Mouse (Mus musculus) neural tube, embryonic 13.5 days (tissue): ENCODE measurements around the gene Fut4. TPM values are rescaled to one million over a fixed set of nuclear protein-coding genes. Genes with fewer than 3 reads are reported as not detected.
"Not testable (repeated sequence)": the region's sequence is repeated elsewhere in the genome, so short reads cannot be mapped to it uniquely, and the experiment has no call there.

Experiments used
- ATAC-seq: fragments of 200-750 bp; cut with Nextera tagmentation; 2 replicates; pipeline ENCODE4 v1.8.0; 2017; ENCODE audit warnings: low read depth, mild to moderate bottlenecking, moderate TSS enrichment, moderate library complexity
- H3K27ac ChIP-seq: fragments of 300-500 bp; sonication (generic); replicated peaks from 2 replicates; pipeline ENCODE4 v1.5.1; 2015; ENCODE audit warnings: moderate library complexity, mild to moderate bottlenecking, inconsistent platforms
- H3K27me3 ChIP-seq: fragments of 300-500 bp; sonication (generic); 2 replicates; pipeline ENCODE4 v1.6.1; 2015; ENCODE audit warnings: mild to moderate bottlenecking, inconsistent platforms
- H3K36me3 ChIP-seq: fragments of 300-500 bp; sonication (generic); 2 replicates; pipeline ENCODE4 v1.6.1; 2015; ENCODE audit warnings: mild to moderate bottlenecking, inconsistent platforms
- H3K4me1 ChIP-seq: fragments of 300-500 bp; sonication (generic); replicated peaks from 2 replicates; pipeline ENCODE4 v1.6.1; 2015; ENCODE audit warnings: inconsistent platforms
- H3K4me2 ChIP-seq: fragments of 300-500 bp; sonication (generic); 2 replicates; pipeline ENCODE4 v1.6.1; 2015; ENCODE audit warnings: inconsistent platforms, mild to moderate bottlenecking, moderate library complexity
- H3K4me3 ChIP-seq: fragments of 300-500 bp; sonication (generic); 2 replicates; pipeline ENCODE4 v1.5.1; 2015; ENCODE audit warnings: mild to moderate bottlenecking, inconsistent platforms
- H3K9ac ChIP-seq: fragments of 300-500 bp; sonication (generic); 2 replicates; pipeline ENCODE4 v1.6.1; 2015; ENCODE audit warnings: moderate library complexity, mild to moderate bottlenecking, inconsistent platforms
- H3K9me3 ChIP-seq: fragments of 300-500 bp; sonication (generic); 2 replicates; pipeline ENCODE4 v1.6.1; 2016; ENCODE audit warnings: inconsistent platforms
- WGBS: fragments of 180-500 bp; shearing (Covaris S2); methylation state at CpG from one replicate; pipeline ENCODE4 v1.1.7; 2015; 5-methylcytosine and 5-hydroxymethylcytosine counted together
- polyA plus RNA-seq: library from polyadenylated mRNA; unstranded; fragments of >200 nt; fragmentation: Nextera tagmentation; extraction: Ambion mirVana; gene quantifications from 2 replicates; pipeline ENCODE4 v1.2.1, GENCODE M21; 2015

Fut4 gene
- polyA plus RNA-seq, 1 experiment from 2014 or later = 1.0 TPM

DNA sequence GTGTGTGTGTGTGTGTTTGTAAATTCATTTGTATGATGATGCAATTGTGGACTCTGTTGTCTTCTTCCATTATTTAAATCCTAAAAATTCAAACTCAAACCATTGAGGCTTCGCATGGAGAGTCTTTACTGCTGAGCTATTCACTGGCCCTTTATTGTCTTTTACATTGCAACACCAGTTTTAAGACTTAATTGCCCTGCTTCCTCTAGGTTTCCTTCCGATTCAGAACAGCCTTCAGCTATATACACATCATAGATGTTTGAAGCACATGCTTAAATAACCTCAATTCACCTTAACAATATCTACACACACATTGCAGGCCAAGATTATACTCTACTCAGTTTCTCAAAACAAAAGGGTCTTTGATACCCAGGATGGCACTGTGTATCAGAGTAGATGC is 31.8 kb downstream of the Fut4 start:
- Histone ChIP-seq H3K36me3 (no peaks in the 10 kb centered on the region), H3K4me3 (no peak overlapping the region), H3K27ac (no peak overlapping the region), H3K9me3 (no peaks in the 10 kb centered on the region), H3K4me2 (no peak overlapping the region), H3K27me3 (peaks cover 6% of the 10 kb centered on the region), H3K4me1 (0 out of 2 replicates have a peak, but pooled peaks cover 1% of the 10 kb centered on the region), H3K9ac (no peak overlapping the region)
- WGBS = 15% methylated on average over 2 of the region's 2 CpGs
- ATAC-seq = no peak

GRCm38 (mm10) chr9:14718332-14718691 is 33.9 kb downstream of the Fut4 start:
- ATAC-seq = no peak
- H3K27me3 ChIP-seq = peaks cover 6% of the 10 kb centered on the region; the same call in 1 of the 2 replicates
- no peaks in the 10 kb centered on the region for H3K36me3 ChIP-seq
- no peaks in the 10 kb centered on the region for H3K9me3 ChIP-seq
- no peak overlapping the region for H3K4me2 ChIP-seq
- no peak overlapping the region for H3K27ac ChIP-seq
- no peak overlapping the region for H3K4me3 ChIP-seq
- H3K9ac ChIP-seq = no peak overlapping the region
- 0 out of 2 replicates have a peak, but pooled peaks cover 9% of the 10 kb centered on the region for H3K4me1 ChIP-seq

DNA sequence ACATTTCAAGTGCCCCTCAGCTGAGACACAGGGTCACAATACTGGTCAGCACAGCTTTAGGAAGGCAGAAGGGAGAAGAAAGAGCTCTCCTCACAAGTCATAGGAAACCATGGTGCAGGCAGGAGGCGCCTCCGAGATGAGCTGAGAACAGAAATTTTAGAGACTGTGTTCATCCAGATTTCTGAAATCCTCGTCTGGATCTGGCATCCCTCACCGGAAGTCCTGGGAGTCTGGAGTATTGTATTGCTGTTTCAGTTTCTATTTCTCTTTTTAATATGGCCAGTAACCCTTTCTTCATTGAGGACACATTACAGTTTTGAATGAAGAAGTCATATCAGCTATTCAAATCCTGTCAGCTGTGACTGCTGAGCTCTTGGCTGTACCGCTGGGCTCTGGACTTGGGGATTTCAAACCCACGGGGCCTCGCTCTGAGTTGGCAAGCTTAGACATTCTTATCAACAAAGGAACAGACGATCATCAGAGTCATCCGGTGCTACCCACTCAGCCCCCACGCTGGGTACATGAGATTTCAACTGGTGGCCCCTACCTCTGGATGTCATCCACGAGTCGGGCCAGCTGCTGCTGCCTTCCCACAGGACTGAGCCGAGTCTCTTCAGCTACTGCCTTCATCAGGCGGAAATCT is 34.4 kb downstream of the Fut4 start:
- H3K36me3 ChIP-seq = no peaks in the 10 kb centered on the region
- WGBS = 70% methylated on average over 14 of the region's 14 CpGs
- H3K4me1 ChIP-seq = 0 out of 2 replicates have a peak, but pooled peaks cover 9% of the 10 kb centered on the region
- no peak overlapping the region for H3K4me3 ChIP-seq
- H3K27me3 ChIP-seq = peaks cover 6% of the 10 kb centered on the region; the same call in 1 of the 2 replicates
- no peak overlapping the region for H3K27ac ChIP-seq
- no peaks in the 10 kb centered on the region for H3K9me3 ChIP-seq
- no peak for ATAC-seq
- no peak overlapping the region for H3K4me2 ChIP-seq
- no peak overlapping the region for H3K9ac ChIP-seq

DNA sequence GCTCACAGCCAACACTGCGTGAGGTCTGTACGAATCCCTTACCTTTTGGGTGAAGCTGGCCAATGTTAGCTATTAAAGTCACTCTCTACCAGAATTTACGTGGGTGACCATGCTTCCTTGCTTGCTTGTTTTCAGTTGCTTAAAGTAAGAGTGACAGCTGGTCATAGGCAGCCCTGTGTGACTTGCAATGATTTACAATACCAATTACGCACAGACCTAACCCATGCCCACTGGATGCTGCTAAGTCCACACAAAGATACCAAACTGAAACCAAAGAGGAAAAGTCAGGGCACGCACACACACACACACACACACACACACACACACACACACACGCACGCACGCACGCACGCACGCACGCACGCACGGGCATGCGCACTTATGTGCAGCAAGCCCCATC is 36.9 kb downstream of the Fut4 start:
- no peak overlapping the region for H3K4me2 ChIP-seq
- H3K36me3 ChIP-seq = no peaks in the 10 kb centered on the region
- ATAC-seq = no peak
- no peak overlapping the region for H3K4me3 ChIP-seq
- no peaks in the 10 kb centered on the region for H3K27me3 ChIP-seq
- H3K9me3 ChIP-seq = no peaks in the 10 kb centered on the region
- WGBS = 72% methylated on average over 15 of the region's 15 CpGs
- no peak overlapping the region for H3K9ac ChIP-seq
- H3K4me1 ChIP-seq = 0 out of 2 replicates have a peak, but pooled peaks cover 9% of the 10 kb centered on the region
- no peak overlapping the region for H3K27ac ChIP-seq

GRCm38 (mm10) chr9:14710910-14711309 is 41.3 kb downstream of the Fut4 start:
- ATAC-seq = no peak
- Histone ChIP-seq H3K27me3 (no peaks in the 10 kb centered on the region), H3K9ac (no peak overlapping the region), H3K4me2 (no peak overlapping the region), H3K36me3 (no peaks in the 10 kb centered on the region), H3K4me3 (no peak overlapping the region), H3K4me1 (peaks cover 10% of the 10 kb centered on the region), H3K9me3 (no peaks in the 10 kb centered on the region), H3K27ac (no peak overlapping the region)
- WGBS = 90% methylated on average over 3 of the region's 3 CpGs

DNA sequence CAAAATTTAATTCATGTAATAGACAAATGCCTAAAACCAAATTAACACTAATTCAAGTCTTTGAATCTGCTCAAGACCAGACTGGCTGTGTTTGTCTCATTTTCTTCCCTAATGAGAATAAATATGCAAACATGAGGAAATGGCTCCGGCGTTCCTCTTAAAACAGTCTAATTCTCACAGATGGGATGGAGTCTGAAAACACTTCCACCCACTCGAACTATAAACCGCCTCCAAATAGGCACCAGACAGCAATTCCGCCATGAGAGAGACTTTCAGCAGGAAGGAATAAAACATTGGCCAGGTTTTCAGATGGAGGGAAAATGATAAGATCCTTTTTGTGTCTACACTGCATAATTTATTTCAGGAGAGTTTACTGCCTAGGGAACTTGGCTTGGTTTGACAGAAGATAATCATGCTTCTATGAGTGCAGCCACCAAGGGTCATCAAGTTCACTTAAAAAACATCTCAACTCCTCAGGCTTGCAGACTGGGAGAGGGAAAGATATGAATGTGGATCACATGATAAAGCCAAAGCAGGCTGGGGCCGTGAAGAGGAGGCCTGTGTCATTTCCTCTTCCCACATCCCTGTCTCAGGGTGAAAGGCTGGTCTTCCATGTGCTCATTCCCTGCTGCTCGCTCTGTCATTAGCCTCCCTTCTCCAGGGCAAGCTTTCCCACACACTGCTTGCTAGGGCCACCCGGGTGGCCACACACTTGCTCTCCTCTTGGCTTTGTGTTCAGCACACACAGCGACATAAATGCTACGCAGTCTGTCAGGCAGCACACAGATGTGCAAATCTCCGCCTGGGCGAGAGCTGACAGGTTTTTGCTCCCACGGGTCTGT is 46.7 kb downstream of the Fut4 start:
- Histone ChIP-seq H3K9me3 (no peaks in the 10 kb centered on the region), H3K9ac (no peak overlapping the region; the same call in 1 of the 2 replicates), H3K4me1 (peaks cover 5% of the 10 kb centered on the region), H3K27me3 (no peaks in the 10 kb centered on the region), H3K27ac (0 out of 2 replicates have a peak overlapping the region, but pooled peaks have one; percentile 24), H3K4me2 (no peak overlapping the region), H3K4me3 (no peak overlapping the region), H3K36me3 (no peaks in the 10 kb centered on the region)
- ATAC-seq = no peak; the same call in 1 of the 2 replicates
- 61% methylated on average over 13 of the region's 13 CpGs for WGBS

DNA sequence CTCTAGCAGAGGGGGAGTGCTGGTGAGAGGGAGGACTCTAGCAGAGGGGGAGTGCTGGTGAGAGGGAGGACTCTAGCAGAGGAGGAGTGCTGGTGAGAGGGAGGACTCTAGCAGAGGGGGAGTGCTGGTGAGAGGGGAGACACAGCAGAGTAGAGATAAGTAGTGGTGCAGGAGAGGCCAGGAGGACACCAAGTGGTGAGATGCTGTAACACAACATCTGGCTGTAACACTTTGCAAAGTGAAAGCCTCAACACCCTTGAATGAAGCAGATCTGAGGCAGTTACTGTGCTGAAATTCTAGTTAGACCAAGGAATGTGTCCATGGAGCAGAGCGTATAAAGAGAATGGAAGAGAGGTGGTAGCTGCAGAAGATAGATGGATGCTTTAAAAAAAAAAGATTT is 51.4 kb downstream of the Fut4 start:
- H3K9ac ChIP-seq, H3K27me3 ChIP-seq, H3K9me3 ChIP-seq, H3K4me1 ChIP-seq, ATAC-seq, H3K4me3 ChIP-seq, H3K36me3 ChIP-seq, H3K4me2 ChIP-seq, H3K27ac ChIP-seq: not testable (repeated sequence)
- WGBS = 84% methylated on average over 1 of the region's 1 CpGs

- Histone ChIP-seq H3K27ac (no peak overlapping the region), H3K36me3 (no peaks in the 10 kb centered on the region), H3K27me3 (no peaks in the 10 kb centered on the region), H3K4me2 (no peak overlapping the region), H3K9me3 (no peaks in the 10 kb centered on the region), H3K4me1 (no peaks in the 10 kb centered on the region), H3K9ac (no peak overlapping the region), H3K4me3 (no peak overlapping the region)
- ATAC-seq = 0 out of 2 replicates have a peak, but pooled peaks have one; percentile 10
- 44% methylated on average over 7 of the region's 7 CpGs for WGBS
These were observed 52.9 kb downstream of the Fut4 start for GRCm38 (mm10) chr9:14699288-14699640.

DNA sequence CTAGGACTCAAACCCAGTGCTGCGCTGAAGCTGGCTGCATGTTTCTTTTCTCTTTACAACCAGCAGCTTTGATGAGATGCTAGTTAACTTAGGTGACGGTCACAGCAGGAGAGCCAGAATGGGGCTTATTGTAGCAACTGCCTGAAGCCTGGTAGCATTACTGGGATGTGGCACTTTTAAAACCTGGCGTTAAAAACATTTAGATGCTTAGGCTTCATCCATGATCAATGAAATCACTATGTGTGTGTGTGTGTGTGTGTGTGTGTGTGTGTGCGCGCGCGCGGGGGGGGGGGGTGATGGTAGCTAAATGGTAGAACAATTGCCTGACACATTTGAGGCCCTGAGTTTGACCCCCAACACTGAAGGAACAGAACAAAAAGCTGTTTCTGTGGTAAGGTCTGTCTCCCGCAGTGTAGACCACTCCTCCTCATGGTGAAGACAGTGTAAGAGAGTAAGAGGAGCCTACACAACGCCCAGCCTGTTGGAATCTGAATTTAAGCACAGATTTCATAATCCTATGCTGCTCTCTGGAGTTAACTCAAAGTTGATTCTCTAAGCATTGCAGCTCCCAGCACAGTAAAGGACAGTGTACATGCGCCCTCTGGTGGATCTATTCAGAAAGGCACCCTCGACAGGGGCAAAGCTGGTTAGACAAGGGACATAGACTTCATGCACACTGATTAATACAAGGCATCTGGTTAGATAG is 53.5 kb downstream of the Fut4 start:
- WGBS = 45% methylated on average over 12 of the region's 12 CpGs
- no peak overlapping the region for H3K9ac ChIP-seq
- H3K4me3 ChIP-seq = no peak overlapping the region
- H3K36me3 ChIP-seq = no peaks in the 10 kb centered on the region
- H3K27ac ChIP-seq = no peak overlapping the region
- peak; percentile 97 for ATAC-seq
- no peaks in the 10 kb centered on the region for H3K4me1 ChIP-seq
- no peak overlapping the region for H3K4me2 ChIP-seq
- no peaks in the 10 kb centered on the region for H3K27me3 ChIP-seq
- no peaks in the 10 kb centered on the region for H3K9me3 ChIP-seq

Other genes with a start within 250 kb of the Fut4 start
- 8.0 and 9.3 TPM in 2 replicates for gene Amotl1, start 107.3 kb downstream of the Fut4 start, polyA plus RNA-seq
- gene Piwil4, start 11.7 kb downstream of the Fut4 start, polyA plus RNA-seq = 0.14 TPM in 1 of 2 replicates, not detected in the other
- 1.2 TPM in 1 of 2 replicates, not detected in the other for gene 1700012B09Rik, start 18.6 kb upstream of the Fut4 start, polyA plus RNA-seq
- 11.0 and 14.8 TPM in 2 replicates for gene Mre11a, start 32.3 kb upstream of the Fut4 start, polyA plus RNA-seq
- 27.8 and 34.6 TPM in 2 replicates for gene Ankrd49, start 32.5 kb upstream of the Fut4 start, polyA plus RNA-seq
- gene Gpr83, start 107.8 kb upstream of the Fut4 start, polyA plus RNA-seq = 0.43 and 0.55 TPM in 2 replicates
- gene Izumo1r, start 151.6 kb upstream of the Fut4 start, polyA plus RNA-seq = not detected in 2 replicates